Comparison of ENCODE assay signal across 23 mouse cellular contexts in genomic region chr5:117596803-117597202, GRCm38 (mm10).
A peak's percentile ranks its signal among the peaks of the same experiment; 100 is the strongest.
DNase-seq lines count a peak whose midpoint lies in the region; ATAC-seq and TF ChIP-seq lines count a peak whose summit lies in the region.
"Had no signal": no experiment of that assay in that cellular context is flagged by ENCODE, and none has a peak within 500 bp of the region (broad histone marks: within the 10 kb centered on the region; RNA-seq: fewer than 3 reads in every experiment).

No protein-coding gene starts in this region.

- no peak for ATAC-seq in cerebellum, adult (ENCODE audit: insufficient number of reproducible peaks, low FRiP score, low TSS enrichment)
- no peak for ATAC-seq in forebrain, postnatal 0 days
- no peak for ATAC-seq in midbrain, embryonic 11.5 days (ENCODE audit: low FRiP score)
- ATAC-seq in midbrain, embryonic 13.5 days = no peak
- ATAC-seq: activated CD4-positive, CD25-positive, alpha-beta regulatory T cell, adult 4 months; CD4-positive, CD25-positive, alpha-beta regulatory T cell, adult 4 months; Patski had no signal

- no peaks in the 10 kb centered on the region for H3K27me3 ChIP-seq in forebrain, postnatal 0 days (ENCODE audit: insufficient read depth, low read length)
- H3K27me3 ChIP-seq in forebrain, embryonic 10.5 days (ENCODE audit: poor library complexity, severe bottlenecking) = no peaks in the 10 kb centered on the region
- no peaks in the 10 kb centered on the region for H3K27me3 ChIP-seq in midbrain, embryonic 11.5 days (ENCODE audit: control insufficient read depth, insufficient read depth, low read length)
- H3K27me3 ChIP-seq in midbrain, embryonic 13.5 days = no peaks in the 10 kb centered on the region
- H3K27me3 ChIP-seq: CH12.LX had no signal

- H3K36me3 ChIP-seq in forebrain, postnatal 0 days (ENCODE audit: insufficient read depth) = no peaks in the 10 kb centered on the region
- no peaks in the 10 kb centered on the region for H3K36me3 ChIP-seq in forebrain, embryonic 10.5 days (replicated peaks)
- no peaks in the 10 kb centered on the region for H3K36me3 ChIP-seq in midbrain, embryonic 11.5 days (ENCODE audit: control insufficient read depth, insufficient read depth, low read length)
- H3K36me3 ChIP-seq in midbrain, embryonic 13.5 days = no peaks in the 10 kb centered on the region
- H3K36me3 ChIP-seq: G1E had no signal

- H3K4me1 ChIP-seq in forebrain, postnatal 0 days (ENCODE audit: insufficient read depth) = no peaks in the 10 kb centered on the region
- H3K4me1 ChIP-seq in forebrain, embryonic 10.5 days = no peaks in the 10 kb centered on the region
- no peaks in the 10 kb centered on the region for H3K4me1 ChIP-seq in midbrain, embryonic 11.5 days (ENCODE audit: control insufficient read depth, insufficient read depth, low read length)
- H3K4me1 ChIP-seq in midbrain, embryonic 13.5 days (replicated peaks) = peaks cover 8% of the 10 kb centered on the region; the same call in 1 of the 2 replicates

- peak; percentile 52 to 65 for DNase-seq in cerebellum, postnatal 10 days
- peak; percentile 39 to 53 for DNase-seq in cerebellum, postnatal 14 days
- DNase-seq in cerebellum, adult 11-12 months = no peak
- peak; percentile 31 for DNase-seq in forebrain, postnatal 0 days
- no peak for DNase-seq in forebrain, embryonic 10.5 days (ENCODE audit: extremely low spot score, low spot score)
- peak; percentile 33 for DNase-seq in midbrain, embryonic 11.5 days (ENCODE audit: low spot score, missing footprints)
- DNase-seq: adrenal gland, adult 2 months; adrenal gland, adult 8-10 months; adrenal gland, postnatal 10 days; adrenal gland, postnatal 14 days; adrenal gland, postnatal 25 days; adrenal gland, postnatal 36 days; B cell, adult 2 months; cerebellum, adult 11 months; cerebellum, adult 18-20 months; cerebellum, adult 2 months had no signal

- WGBS in forebrain, postnatal 0 days = 74% methylated on average over 3 of the region's 3 CpGs
- WGBS in forebrain, embryonic 10.5 days = 88% methylated on average over 3 of the region's 3 CpGs
- 86% methylated on average over 3 of the region's 3 CpGs for WGBS in midbrain, embryonic 11.5 days
- WGBS in midbrain, embryonic 13.5 days = 85% methylated on average over 3 of the region's 3 CpGs

- no peak overlapping the region for H3K4me2 ChIP-seq in forebrain, postnatal 0 days (ENCODE audit: low read depth)
- no peak overlapping the region for H3K4me2 ChIP-seq in midbrain, embryonic 11.5 days
- H3K4me2 ChIP-seq in midbrain, embryonic 13.5 days (replicated peaks) = no peak overlapping the region

- H3K4me3 ChIP-seq in forebrain, postnatal 0 days (ENCODE audit: low read depth, low read length) = no peak overlapping the region
- H3K4me3 ChIP-seq in forebrain, embryonic 10.5 days = no peak overlapping the region
- no peak overlapping the region for H3K4me3 ChIP-seq in midbrain, embryonic 11.5 days (ENCODE audit: low read depth, low read length)
- H3K4me3 ChIP-seq in midbrain, embryonic 13.5 days (replicated peaks) = no peak overlapping the region

- no peaks in the 10 kb centered on the region for H3K9me3 ChIP-seq in forebrain, postnatal 0 days (ENCODE audit: low read length)
- no peaks in the 10 kb centered on the region for H3K9me3 ChIP-seq in forebrain, embryonic 10.5 days
- no peaks in the 10 kb centered on the region for H3K9me3 ChIP-seq in midbrain, embryonic 11.5 days (ENCODE audit: control insufficient read depth, low read length)
- H3K9me3 ChIP-seq in midbrain, embryonic 13.5 days = no peaks in the 10 kb centered on the region

- no peak overlapping the region for H3K9ac ChIP-seq in forebrain, postnatal 0 days
- H3K9ac ChIP-seq in midbrain, embryonic 11.5 days (ENCODE audit: low read length) = no peak overlapping the region
- H3K9ac ChIP-seq in midbrain, embryonic 13.5 days (replicated peaks) = no peak overlapping the region

- no peak overlapping the region for H3K27ac ChIP-seq in forebrain, postnatal 0 days (ENCODE audit: low read depth, low read length)
- H3K27ac ChIP-seq in forebrain, embryonic 10.5 days = no peak overlapping the region
- no peak overlapping the region for H3K27ac ChIP-seq in midbrain, embryonic 11.5 days (ENCODE audit: low read depth, low read length)
- no peak overlapping the region for H3K27ac ChIP-seq in midbrain, embryonic 13.5 days

- TF ChIP-seq CTCF in forebrain, postnatal 0 days (IDR thresholded peaks at IDR 0.05; ENCODE audit: low read depth) = no peak

Comparison
In these comparisons a context has a peak if more than half of its experiments do, and no peak if none do; other contexts are left out.
1. DNase-seq: peak in cerebellum, postnatal 10 days (2 of 2), cerebellum, postnatal 14 days (2 of 2), forebrain, postnatal 0 days (single experiment) and midbrain, embryonic 11.5 days (single experiment); none in cerebellum, adult 11-12 months (single experiment) and forebrain, embryonic 10.5 days (single experiment).